Mouse (Mus musculus) cerebellum, adult 2 months (tissue): ENCODE results near the gene Arfrp1. TPM values are rescaled to one million over a fixed set of nuclear protein-coding genes. Genes with fewer than 3 reads are reported as not detected.

Source experiments
- DNase-seq, 2 experiments: peaks; one replicate each; pipeline ENCODE4 v3.0.0; 2021
- H3K27ac ChIP-seq: fragments of 200-500 bp; 2 replicates; pipeline ENCODE4 v1.5.1; 2012; ENCODE audit warnings: low read length, control low read depth, inconsistent platforms; ENCODE audit not compliant: insufficient read depth
- H3K27me3 ChIP-seq: fragments of 200-500 bp; 2 replicates; pipeline ENCODE4 v1.6.1; 2012; ENCODE audit warnings: inconsistent platforms, mild to moderate bottlenecking, low read length, moderate library complexity; ENCODE audit not compliant: control insufficient read depth, insufficient read depth
- H3K4me1 ChIP-seq: fragments of 200-500 bp; 2 replicates; pipeline ENCODE4 v1.6.1; 2011; ENCODE audit warnings: low read length; ENCODE audit not compliant: control insufficient read depth, insufficient read depth
- H3K4me3 ChIP-seq: fragments of 200-500 bp; replicated peaks from 2 replicates; pipeline ENCODE3; 2011; ENCODE audit warnings: mild to moderate bottlenecking, low read depth, low read length, control low read depth; ENCODE audit not compliant: insufficient read depth
- CTCF ChIP-seq: fragments of 200-500 bp; IDR thresholded peaks from 2 replicates; pipeline ENCODE4 v1.5.1; 2011; ENCODE audit warnings: low read depth, mild to moderate bottlenecking, control low read depth, low read length, moderate library complexity, borderline replicate concordance; ENCODE audit not compliant: insufficient read depth
- POLR2A ChIP-seq: fragments of 200-500 bp; IDR thresholded peaks from 2 replicates; pipeline ENCODE4 v1.6.1; 2011; ENCODE audit warnings: low read length, control low read depth, borderline replicate concordance; ENCODE audit not compliant: insufficient read depth
- WGBS: fragments of 180-500 bp; shearing (Covaris S2); methylation state at CpG from one replicate; pipeline ENCODE4 v1.1.7; 2018; 5-methylcytosine and 5-hydroxymethylcytosine counted together
- polyA plus RNA-seq: library from polyadenylated mRNA; depleted of rRNA; stranded (reverse); fragments of >200 nt; gene quantifications from 2 replicates; pipeline ENCODE4 v1.2.3, GENCODE M21; 2012

Gene Arfrp1
- polyA plus RNA-seq, 1 experiment = 75.6 TPM

DNA sequence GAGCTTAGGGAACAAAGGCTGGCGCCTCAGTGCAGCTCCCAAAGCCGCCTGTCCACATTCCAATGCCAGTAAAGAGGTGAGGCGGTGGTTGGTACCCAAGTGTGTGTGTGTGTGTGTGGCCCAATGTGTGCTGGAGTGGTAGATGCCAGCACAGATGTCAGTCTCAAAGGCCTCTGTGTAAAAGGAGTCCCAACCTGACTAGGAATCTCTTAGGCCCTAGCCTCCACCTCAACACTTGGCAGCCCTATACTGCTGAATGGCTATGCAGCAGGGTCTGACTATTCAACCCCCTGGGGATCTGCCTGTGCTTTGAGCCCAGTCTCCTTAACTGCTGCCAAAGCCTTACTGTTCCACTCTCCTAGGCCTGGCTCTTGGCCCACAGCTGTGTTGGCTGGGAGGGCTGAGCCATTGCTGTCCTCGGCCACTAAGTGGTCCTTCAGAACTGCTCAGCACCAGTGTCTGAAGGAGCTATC is 19.8 kb upstream of the Arfrp1 start:
- H3K4me1 ChIP-seq = peaks cover 55% of the 10 kb centered on the region
- H3K27me3 ChIP-seq = no peaks in the 10 kb centered on the region
- no peak for TF ChIP-seq POLR2A
- TF ChIP-seq CTCF = no peak
- H3K4me3 ChIP-seq = no peak overlapping the region
- peak; percentile 53 to 57 for DNase-seq
- WGBS = 33% methylated on average over 4 of the region's 4 CpGs
- peak overlapping the region; percentile 29; the same call in 1 of the 2 replicates for H3K27ac ChIP-seq

DNA sequence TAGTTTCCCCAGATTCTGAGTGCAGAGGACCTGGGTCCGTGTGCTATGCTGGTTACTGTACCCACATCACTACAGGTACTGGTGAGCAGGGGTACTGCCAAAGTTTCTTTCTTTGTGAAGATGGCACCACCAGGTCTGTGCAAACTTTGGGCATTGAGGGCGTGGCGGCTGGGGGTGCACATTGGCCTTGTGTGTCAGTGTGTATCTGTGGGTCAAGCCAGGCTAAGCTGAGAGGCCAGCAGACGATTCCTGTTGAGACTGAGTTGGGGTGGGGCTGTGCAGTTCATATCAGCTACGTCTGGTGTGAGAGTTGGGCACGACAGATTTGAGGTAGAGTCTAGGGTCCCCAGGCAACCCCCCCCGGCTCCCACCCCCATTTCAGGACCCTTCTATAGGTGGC is 19.3 kb upstream of the Arfrp1 start:
- DNase-seq = no peak
- WGBS = 72% methylated on average over 7 of the region's 7 CpGs
- H3K27ac ChIP-seq = no peak overlapping the region

DNA sequence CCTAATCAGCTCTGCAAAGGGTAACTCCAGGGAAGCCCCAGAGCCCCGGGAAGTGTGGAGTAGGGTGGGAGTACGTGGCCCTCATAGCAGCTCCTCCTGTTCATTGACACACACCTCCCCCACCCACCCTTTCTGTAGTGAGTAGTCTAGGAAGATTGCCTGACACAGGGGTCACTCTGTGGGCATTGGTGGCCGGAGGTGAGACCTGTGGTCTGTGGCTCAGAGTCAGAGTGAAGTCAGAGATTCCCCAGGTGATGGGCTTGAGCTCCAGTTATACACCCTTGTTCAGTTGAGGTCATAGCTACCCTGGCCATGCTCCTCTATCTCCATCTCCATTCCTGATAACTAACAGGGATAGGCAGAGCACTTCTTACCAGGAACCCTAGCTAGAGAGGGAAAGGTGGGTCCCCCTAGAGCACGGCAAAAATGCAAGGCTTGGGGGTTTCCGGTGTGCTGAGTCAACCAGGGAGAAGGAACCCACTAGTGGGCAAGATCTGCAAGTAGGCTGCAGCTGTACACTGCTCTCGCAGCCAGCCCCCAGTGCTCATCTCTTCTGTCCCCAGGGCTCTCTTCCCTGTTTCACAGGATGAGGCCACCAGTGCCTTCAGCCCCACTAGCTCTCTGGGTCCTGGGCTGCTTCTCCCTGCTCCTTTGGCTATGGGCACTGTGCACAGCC is 16.6 kb upstream of the Arfrp1 start:
- Histone ChIP-seq H3K4me1 (peaks cover 42% of the 10 kb centered on the region), H3K27ac (no peak overlapping the region), H3K4me3 (no peak overlapping the region), H3K27me3 (no peaks in the 10 kb centered on the region)
- WGBS = 94% methylated on average over 6 of the region's 6 CpGs
- TF ChIP-seq CTCF (no peak), POLR2A (no peak)
- no peak for DNase-seq

More for the DNA sequence above, 19.3 kb upstream of the Arfrp1 start:
- no peak overlapping the region for H3K4me3 ChIP-seq
- TF ChIP-seq CTCF (no peak), POLR2A (no peak)
- no peaks in the 10 kb centered on the region for H3K27me3 ChIP-seq
- H3K4me1 ChIP-seq = peaks cover 50% of the 10 kb centered on the region

DNA sequence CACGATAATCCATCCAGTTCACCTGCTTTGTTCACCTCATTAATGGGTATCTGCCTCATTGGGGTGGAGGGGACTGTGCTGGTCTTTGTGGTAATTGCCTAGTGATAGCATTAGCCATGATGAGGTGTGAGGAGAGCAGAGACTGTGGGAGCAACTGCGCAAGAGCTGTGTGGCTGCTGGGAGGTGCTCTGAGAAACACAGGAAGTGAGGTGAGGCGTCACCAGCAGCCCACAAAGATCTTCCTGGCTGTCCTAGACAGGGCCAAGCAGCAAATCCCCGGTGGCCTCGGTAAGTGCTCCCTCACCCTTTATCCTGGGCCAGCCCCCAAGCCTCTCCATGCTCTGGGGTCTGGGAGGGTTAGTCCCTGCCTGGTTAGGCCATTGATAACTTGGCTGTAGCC is 15.9 kb upstream of the Arfrp1 start:
- no peak for DNase-seq
- TF ChIP-seq CTCF (no peak), POLR2A (no peak)
- no peak overlapping the region for H3K4me3 ChIP-seq
- H3K4me1 ChIP-seq = peaks cover 35% of the 10 kb centered on the region
- no peak overlapping the region for H3K27ac ChIP-seq
- WGBS = 89% methylated on average over 5 of the region's 5 CpGs
- no peaks in the 10 kb centered on the region for H3K27me3 ChIP-seq

DNA sequence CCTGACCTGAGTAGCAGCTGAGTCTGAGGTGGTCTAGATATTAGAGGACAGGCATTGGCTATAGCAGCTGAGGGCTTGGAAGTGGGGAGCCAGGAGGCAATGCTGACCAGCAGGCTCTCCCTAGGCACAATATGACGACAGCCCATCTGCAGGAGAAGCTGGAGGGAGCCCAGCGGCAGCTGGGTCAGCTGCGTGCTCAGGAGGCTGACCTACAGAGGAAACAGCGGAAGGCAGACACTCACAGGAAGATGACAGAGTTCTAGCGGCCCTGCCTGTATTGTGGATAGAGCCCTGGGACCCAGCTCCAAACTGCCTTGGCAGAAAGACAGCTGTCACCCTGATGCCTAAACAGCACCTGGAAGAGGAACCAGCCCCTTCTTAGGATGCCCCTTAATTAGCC is 15.0 kb upstream of the Arfrp1 start:
- WGBS = 75% methylated on average over 5 of the region's 5 CpGs
- peaks cover 28% of the 10 kb centered on the region for H3K4me1 ChIP-seq
- no peaks in the 10 kb centered on the region for H3K27me3 ChIP-seq
- DNase-seq = no peak
- TF ChIP-seq CTCF (no peak), POLR2A (no peak)
- H3K4me3 ChIP-seq = no peak overlapping the region
- no peak overlapping the region for H3K27ac ChIP-seq

- Histone ChIP-seq H3K27me3 (no peaks in the 10 kb centered on the region), H3K4me1 (peaks cover 24% of the 10 kb centered on the region), H3K4me3 (no peak within 1 kb of the TSS), H3K27ac (no peak within 1 kb of the TSS)
- DNase-seq = no peak
- WGBS = 94% methylated on average over 12 of the region's 12 CpGs
- TF ChIP-seq CTCF (no peak), POLR2A (no peak)
Observed at GRCm38 (mm10) chr2:181379778-181380177, 14.6 kb upstream of the Arfrp1 start, which contains the start of gene Lime1. Gene Lime1 (plus strand): TSS chr2:181380078.

- Histone ChIP-seq H3K27ac (no peak overlapping the region), H3K4me3 (no peak overlapping the region), H3K4me1 (peaks cover 14% of the 10 kb centered on the region), H3K27me3 (no peaks in the 10 kb centered on the region)
- 92% methylated on average over 5 of the region's 5 CpGs for WGBS
- no peak for DNase-seq
- no peak for TF ChIP-seq POLR2A
- TF ChIP-seq CTCF = no peak
Observed at GRCm38 (mm10) chr2:181378701-181379100, 13.5 kb upstream of the Arfrp1 start.

DNA sequence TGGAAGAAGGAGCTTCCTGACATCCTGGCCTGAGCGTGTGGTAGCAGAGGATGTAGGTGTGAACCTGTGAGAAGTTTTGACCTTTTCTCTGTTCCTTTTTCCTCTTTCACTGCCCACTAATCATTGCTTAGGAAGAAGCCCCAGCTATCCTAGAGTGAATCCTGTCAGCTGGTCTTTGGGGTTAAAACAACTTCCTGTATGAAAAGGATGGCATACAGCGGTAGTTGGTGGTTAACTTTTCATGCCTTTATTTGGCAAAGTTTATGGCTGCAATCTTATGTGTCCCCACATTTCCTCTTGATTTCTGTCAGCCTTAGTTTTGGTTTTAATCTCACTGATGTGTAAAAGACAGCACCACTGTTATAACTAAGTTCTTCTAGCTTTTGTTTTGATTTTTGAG is 12.0 kb upstream of the Arfrp1 start:
- H3K4me3 ChIP-seq = no peak overlapping the region
- TF ChIP-seq POLR2A (no peak), CTCF (no peak)
- no peak for DNase-seq
- H3K27ac ChIP-seq = no peak overlapping the region
- WGBS = 88% methylated on average over 2 of the region's 2 CpGs
- no peaks in the 10 kb centered on the region for H3K27me3 ChIP-seq
- H3K4me1 ChIP-seq = peaks cover 3% of the 10 kb centered on the region; the same call in 1 of the 2 replicates
